ENCODE assay signal across 8 mouse cellular contexts in the genomic region with DNA sequence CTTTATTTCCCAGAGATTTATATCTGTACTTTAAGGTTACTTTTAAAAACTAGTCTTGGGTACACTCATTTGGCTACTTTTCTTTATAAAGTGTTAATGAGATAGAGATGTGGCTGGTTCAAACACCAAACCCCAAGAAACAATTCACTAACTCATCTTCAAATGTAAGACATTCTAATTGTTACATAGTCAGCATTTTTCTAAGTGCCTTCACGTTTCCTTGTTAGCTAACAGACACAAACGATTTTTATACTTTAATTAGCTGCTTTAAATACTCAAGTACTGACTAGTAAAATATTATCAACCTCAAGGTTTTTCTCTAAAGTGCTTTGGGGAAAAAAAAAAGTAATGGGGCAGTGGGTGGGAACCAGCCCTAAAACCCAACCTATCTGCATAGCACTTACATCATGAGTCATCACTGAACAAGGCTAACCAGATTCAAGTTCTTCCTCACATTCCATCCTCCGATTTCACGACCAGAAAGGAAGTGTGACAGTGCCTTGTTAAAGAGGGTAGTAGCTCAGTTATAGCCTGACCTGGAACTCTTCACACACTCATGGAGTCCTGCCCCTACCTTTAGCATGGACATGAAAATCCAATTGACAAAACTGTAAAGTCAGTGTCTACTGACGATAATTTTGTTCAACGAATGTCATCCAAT. TPM values are rescaled to one million over a fixed set of nuclear protein-coding genes. Genes with fewer than 3 reads are reported as not detected.
DNase-seq lines count a peak whose midpoint lies in the region; ATAC-seq and TF ChIP-seq lines count a peak whose summit lies in the region.

No protein-coding gene starts in this region.

- peak overlapping the region; percentile 97 for H3K27ac ChIP-seq in heart, embryonic 15.5 days
- peak overlapping the region; percentile 73; the same call in 1 of the 2 replicates for H3K27ac ChIP-seq in liver, embryonic 14.5 days
- H3K27ac ChIP-seq in neural tube, embryonic 14.5 days (ENCODE audit: low read depth, low read length), result no peak overlapping the region; the same call in 1 of the 2 replicates

- peak; percentile 46 for ATAC-seq in common myeloid progenitor, adult 5-6 weeks (replicated peaks; ENCODE audit: low read depth, poor library complexity, severe bottlenecking)
- no peak for ATAC-seq in heart, embryonic 15.5 days (replicated peaks; ENCODE audit: insufficient number of reproducible peaks, insufficient read depth, low FRiP score, low read depth)
- no peak for ATAC-seq in liver, embryonic 14.5 days (ENCODE audit: insufficient read depth)
- no peak for ATAC-seq in neural tube, embryonic 14.5 days (ENCODE audit: low read depth)

- peaks cover 16% of the 10 kb centered on the region for H3K4me1 ChIP-seq in heart, embryonic 15.5 days (replicated peaks)
- peaks cover 21% of the 10 kb centered on the region in 2 experiments for H3K4me1 ChIP-seq in liver, embryonic 14.5 days (replicated peaks; ENCODE audit: control insufficient read depth in 2 of 2, insufficient read depth in 2 of 2, low read length in 1 of 2)
- H3K4me1 ChIP-seq in neural tube, embryonic 14.5 days (ENCODE audit: control insufficient read depth, insufficient read depth, low read length), result peaks cover 25% of the 10 kb centered on the region

- TF ChIP-seq CTCF in liver, embryonic 14.5 days (IDR thresholded peaks at IDR 0.05; ENCODE audit: low read depth), result no peak

- peak overlapping the region; percentile 80 for H3K4me2 ChIP-seq in heart, embryonic 15.5 days
- H3K4me2 ChIP-seq in liver, embryonic 14.5 days (ENCODE audit: low read depth), result peak overlapping the region; percentile 97
- H3K4me2 ChIP-seq in neural tube, embryonic 14.5 days (ENCODE audit: low read depth, low read length), result peak overlapping the region; percentile 86

- TF ChIP-seq EP300 in liver, embryonic 14.5 days (IDR thresholded peaks at IDR 0.05; ENCODE audit: low read depth), result no peak

- H3K27me3 ChIP-seq in heart, embryonic 15.5 days, result no peaks in the 10 kb centered on the region
- no peaks in the 10 kb centered on the region for H3K27me3 ChIP-seq in liver, embryonic 14.5 days (ENCODE audit: control insufficient read depth, insufficient read depth, low read length)
- H3K27me3 ChIP-seq in neural tube, embryonic 14.5 days (ENCODE audit: control insufficient read depth, insufficient read depth, low read length), result no peaks in the 10 kb centered on the region

- 11% methylated on average over 6 of the region's 6 CpGs for WGBS in heart, embryonic 15.5 days
- WGBS in liver, embryonic 14.5 days (ENCODE audit: insufficient replicate concordance), result 18% methylated on average over 6 of the region's 6 CpGs
- 18% methylated on average over 6 of the region's 6 CpGs for WGBS in neural tube, embryonic 14.5 days

- peak; percentile 18 for DNase-seq in urinary bladder, postnatal 14 days (ENCODE audit: low spot score)
- no peak for DNase-seq in urinary bladder, postnatal 10 days (ENCODE audit: low spot score)
- DNase-seq in liver, embryonic 14.5 days (ENCODE audit: low read depth in 3 of 3, low spot score in 3 of 3), result peak; percentile 13 to 47 (median 17)
- DNase-seq in ovary, adult 18-20 months (ENCODE audit: low spot score), result no peak
- no peak for DNase-seq in right cerebral cortex, postnatal 10 days (ENCODE audit: low spot score in 2 of 2)

- peak overlapping the region; percentile 91 for H3K4me3 ChIP-seq in heart, embryonic 15.5 days
- peak overlapping the region; percentile 81 to 95 for H3K4me3 ChIP-seq in liver, embryonic 14.5 days (ENCODE audit: insufficient read depth in 1 of 2, low read depth in 2 of 2, low read length in 2 of 2)
- H3K4me3 ChIP-seq in neural tube, embryonic 14.5 days (ENCODE audit: low read depth, low read length), result peak overlapping the region; percentile 86

- H3K36me3 ChIP-seq in heart, embryonic 15.5 days, result peaks cover 21% of the 10 kb centered on the region
- H3K36me3 ChIP-seq in liver, embryonic 14.5 days (replicated peaks; ENCODE audit: control insufficient read depth, insufficient read depth, low read depth), result peaks cover 22% of the 10 kb centered on the region
- H3K36me3 ChIP-seq in neural tube, embryonic 14.5 days (ENCODE audit: control insufficient read depth, insufficient read depth, low read length), result peaks cover 10% of the 10 kb centered on the region

- H3K9ac ChIP-seq in heart, embryonic 15.5 days, result peak overlapping the region; percentile 87
- peak overlapping the region; percentile 97 for H3K9ac ChIP-seq in liver, embryonic 14.5 days (replicated peaks)
- H3K9ac ChIP-seq in neural tube, embryonic 14.5 days (replicated peaks; ENCODE audit: low read depth, low read length), result peak overlapping the region; percentile 97

- no peaks in the 10 kb centered on the region for H3K9me3 ChIP-seq in heart, embryonic 15.5 days (replicated peaks)
- H3K9me3 ChIP-seq in liver, embryonic 14.5 days (ENCODE audit: control insufficient read depth, low read length), result no peaks in the 10 kb centered on the region
- H3K9me3 ChIP-seq in neural tube, embryonic 14.5 days (ENCODE audit: control insufficient read depth, low read length), result no peaks in the 10 kb centered on the region

RNA-seq across cellular contexts. Expression of a gene that starts 1.5 kb away (rescaled TPM):
- 118 and 127 TPM in 2 replicates for total RNA-seq in common myeloid progenitor, adult 5-6 weeks (2017)
- 119 and 135 TPM in 2 replicates for polyA plus RNA-seq in heart, embryonic 15.5 days (2015; fragmentation: Nextera tagmentation; extraction: Ambion mirVana)
- 21.7 and 29.4 TPM in 2 replicates for polyA plus RNA-seq in liver, embryonic 14.5 days (2012; rRNA removed)
- polyA plus RNA-seq in liver, embryonic 14.5 days (2014; fragmentation: Nextera tagmentation; extraction: Ambion mirVana), result 30.2 and 31.5 TPM in 2 replicates
- 684 and 720 TPM in 2 replicates for polyA plus RNA-seq in neural tube, embryonic 14.5 days (2014; fragmentation: Nextera tagmentation; extraction: Ambion mirVana)

RNA-seq across cellular contexts. Expression of a gene that starts 43.7 kb away (rescaled TPM):
- total RNA-seq in common myeloid progenitor, adult 5-6 weeks (2017), result not detected in 2 replicates
- not detected in 2 replicates for polyA plus RNA-seq in heart, embryonic 15.5 days (2015; fragmentation: Nextera tagmentation; extraction: Ambion mirVana)
- polyA plus RNA-seq in liver, embryonic 14.5 days (2012; rRNA removed), result not detected in 2 replicates
- polyA plus RNA-seq in liver, embryonic 14.5 days (2014; fragmentation: Nextera tagmentation; extraction: Ambion mirVana), result not detected in 2 replicates
- 0.29 TPM in 1 of 2 replicates, not detected in the other for polyA plus RNA-seq in neural tube, embryonic 14.5 days (2014; fragmentation: Nextera tagmentation; extraction: Ambion mirVana)

Comparison
In these comparisons a context has a peak if more than half of its experiments do, and no peak if none do; other contexts are left out.
1. DNase-seq: peak in urinary bladder, postnatal 14 days (single experiment) and liver, embryonic 14.5 days (3 of 3); none in urinary bladder, postnatal 10 days (single experiment), ovary, adult 18-20 months (single experiment) and right cerebral cortex, postnatal 10 days (0 of 2).
2. Peak in every context shown above with its lines, with median percentiles within 50 percentile points of each other: H3K4me2 ChIP-seq, H3K4me3 ChIP-seq and H3K9ac ChIP-seq.